Mouse (Mus musculus) liver, adult 2 months (tissue): ENCODE results near the gene Ranbp3l.

Experiments used
- CTCF ChIP-seq: fragments of 200-500 bp; IDR thresholded peaks from 2 replicates; pipeline ENCODE4 v1.5.1; 2011; ENCODE audit warnings: low read depth, low read length, control low read depth
- POLR2A ChIP-seq: fragments of 200-500 bp; IDR thresholded peaks from 2 replicates; pipeline ENCODE4 v1.6.1; 2011; ENCODE audit warnings: low read length, control low read depth; ENCODE audit not compliant: insufficient read depth; ENCODE audit errors: extremely low read depth

GRCm38 (mm10) chr15:9113556-9113955 lies 145.8 kb downstream of the Ranbp3l start:
- TF ChIP-seq CTCF (no peak), POLR2A (no peak)
